Mouse (Mus musculus) CD4-positive, CD25-positive, alpha-beta regulatory T cell, adult 2 months (primary cell): ENCODE measurements around the gene Pgbd1.
"Not testable (repeated sequence)": the region's sequence is repeated elsewhere in the genome, so short reads cannot be mapped to it uniquely, and the experiment has no call there.

Source experiments
- DNase-seq: peaks from one replicate; pipeline ENCODE4 v3.0.0-alpha.2; 2012; ENCODE audit warnings: low read depth, low spot score

The Pgbd1 gene

GRCm38 (mm10) chr13:21440503-21441206, at the start of gene Pgbd1:
Gene Pgbd1, minus strand, starts transcription at chr13:21441058.
- peak; percentile 65 for DNase-seq

- DNase-seq: no peak
Measured at GRCm38 (mm10) chr13:21486881-21487280, 46.0 kb upstream of the Pgbd1 start.

DNA sequence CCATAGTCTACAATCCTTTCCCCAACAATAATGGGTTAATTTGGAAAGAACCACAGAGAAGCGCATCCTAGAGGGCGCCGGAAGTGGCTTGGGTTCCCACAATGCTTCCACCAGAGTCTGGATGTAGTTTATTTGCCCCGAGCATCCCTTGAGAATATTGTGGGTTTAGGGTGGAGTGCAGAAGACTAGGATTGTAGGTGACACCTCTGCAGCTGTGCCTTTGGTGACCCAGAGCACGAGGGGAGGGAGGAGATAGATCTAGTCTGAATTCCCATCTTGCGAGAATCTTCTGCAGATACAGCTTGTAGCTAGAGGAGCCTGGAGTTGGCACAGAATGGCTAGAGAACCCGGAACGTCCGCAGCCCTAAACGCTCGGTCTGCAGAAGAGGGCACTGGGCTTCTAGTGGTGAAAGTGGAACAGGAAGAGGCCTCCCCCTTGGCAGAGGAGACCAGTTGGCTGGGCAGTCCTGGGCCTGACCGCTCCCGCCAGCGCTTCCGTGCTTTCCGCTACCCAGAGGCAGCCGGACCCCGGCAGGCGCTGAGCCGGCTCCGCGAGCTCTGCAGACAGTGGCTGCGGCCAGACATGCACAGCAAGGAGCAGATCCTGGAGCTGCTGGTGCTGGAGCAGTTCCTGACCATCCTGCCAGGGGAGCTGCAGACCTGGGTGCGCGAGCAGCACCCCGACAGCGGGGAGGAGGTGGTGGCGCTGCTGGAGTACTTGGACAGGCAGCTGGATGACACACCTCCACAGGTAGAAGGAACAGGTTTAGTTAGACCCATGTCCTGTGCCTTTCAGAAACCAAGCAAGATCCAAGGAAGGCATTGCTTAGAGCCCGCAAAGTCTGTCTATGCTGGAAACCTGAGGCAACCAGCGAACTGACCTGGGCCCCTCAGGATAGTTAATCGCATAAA, 38.2 kb upstream of the Pgbd1 start, which contains the start of the genes Zkscan4 and Gm10065:
Gene Zkscan4, plus strand, starts transcription at position 149 of the 912 bp plus-strand sequence.
Gene Gm10065, minus strand, starts transcription at position 683 of the 912 bp plus-strand sequence.
- DNase-seq: peak; percentile 3

DNA sequence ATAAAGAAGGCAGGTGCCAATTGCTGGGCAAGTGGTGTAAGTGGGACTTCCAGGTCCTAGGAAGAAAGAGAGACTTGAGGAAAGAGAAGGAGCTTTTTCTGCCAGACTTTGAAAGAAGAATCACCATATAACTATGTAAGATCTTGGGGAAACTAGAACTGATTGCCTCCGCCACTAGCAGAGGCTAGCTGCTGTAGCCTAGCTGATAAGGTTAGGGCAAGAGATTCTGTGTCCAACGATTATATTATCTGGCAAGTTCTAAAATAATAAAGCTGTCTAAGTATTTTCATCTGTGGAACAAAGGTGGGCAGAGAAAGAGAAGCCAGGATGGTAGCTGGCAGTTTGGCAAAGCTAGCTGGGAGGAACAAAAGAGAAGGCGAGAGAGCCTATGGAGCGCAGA, 31.6 kb upstream of the Pgbd1 start:
- DNase-seq: no peak

- DNase-seq: no peak
Measured at GRCm38 (mm10) chr13:21469097-21469496, 28.2 kb upstream of the Pgbd1 start.

DNA sequence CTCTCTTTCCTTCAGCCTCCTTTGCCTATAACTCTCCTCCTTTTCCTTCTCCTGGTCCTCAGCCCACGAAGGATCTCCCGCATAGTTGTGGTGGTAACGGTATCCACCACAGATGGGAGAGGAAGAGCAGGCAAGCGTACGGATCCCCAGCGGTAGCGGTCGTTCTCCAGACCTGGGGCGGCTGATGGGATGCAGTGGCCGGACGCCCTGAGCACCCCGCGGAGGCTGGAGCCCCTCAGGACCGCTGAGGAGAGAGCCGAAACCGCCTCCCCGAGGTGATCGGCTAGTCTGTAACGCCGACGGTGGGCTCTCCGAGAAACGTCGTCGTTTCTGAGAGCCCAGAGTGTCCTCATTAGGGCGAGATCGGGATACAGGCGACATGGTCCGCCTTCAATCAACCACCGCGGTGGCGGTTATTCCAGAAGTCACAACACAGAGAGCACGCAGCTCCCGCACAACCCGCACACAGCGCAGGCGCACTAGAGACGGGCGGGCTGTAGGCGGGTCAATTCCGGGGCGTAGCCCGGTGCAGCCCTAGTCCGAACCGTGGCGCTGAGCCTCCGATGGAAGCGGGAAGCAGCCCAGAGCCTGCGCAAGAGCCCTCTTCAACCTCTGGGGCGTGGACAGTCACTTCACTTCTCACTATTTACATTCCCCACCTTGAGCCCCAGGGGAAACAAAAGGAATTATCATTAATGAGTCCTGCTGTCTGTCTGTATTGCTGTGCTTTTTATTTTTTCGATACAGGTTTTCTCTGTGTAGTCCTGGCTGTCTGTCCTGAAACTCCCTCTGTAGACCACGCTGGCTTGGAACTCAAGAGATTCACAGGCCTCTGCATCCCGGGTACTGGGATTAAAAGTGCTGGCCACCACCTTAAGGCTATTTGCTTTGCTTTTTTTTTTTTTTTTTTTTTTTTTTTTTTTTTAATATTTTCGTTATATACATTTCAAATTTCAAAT, 27.5 kb upstream of the Pgbd1 start, which contains the start of gene Nkapl:
Gene Nkapl, minus strand, starts transcription at position 449 of the 959 bp plus-strand sequence.
- peak; percentile 84 for DNase-seq

- no peak for DNase-seq
Measured at GRCm38 (mm10) chr13:21467336-21467735, 26.5 kb upstream of the Pgbd1 start.

DNA sequence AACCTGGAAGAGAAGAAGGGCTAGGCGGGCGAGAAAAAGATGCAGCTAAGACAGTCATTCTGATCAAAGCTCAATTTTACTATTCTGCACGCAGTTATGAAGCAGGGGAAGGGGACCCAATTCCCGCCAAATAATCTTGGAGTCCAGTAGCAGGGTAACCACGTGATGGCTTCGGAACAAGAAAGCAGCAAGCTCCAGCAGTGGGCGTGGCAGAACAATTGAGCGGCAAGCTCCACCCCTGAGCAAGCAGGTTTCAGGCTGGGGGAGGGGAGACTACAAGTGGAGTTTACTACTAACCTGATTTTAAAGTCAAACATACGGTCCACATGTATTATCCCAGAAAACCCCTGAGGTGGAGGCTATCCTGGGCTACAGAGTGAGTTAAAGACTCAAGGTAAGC, 21.7 kb upstream of the Pgbd1 start:
- DNase-seq: not testable (repeated sequence)

DNA sequence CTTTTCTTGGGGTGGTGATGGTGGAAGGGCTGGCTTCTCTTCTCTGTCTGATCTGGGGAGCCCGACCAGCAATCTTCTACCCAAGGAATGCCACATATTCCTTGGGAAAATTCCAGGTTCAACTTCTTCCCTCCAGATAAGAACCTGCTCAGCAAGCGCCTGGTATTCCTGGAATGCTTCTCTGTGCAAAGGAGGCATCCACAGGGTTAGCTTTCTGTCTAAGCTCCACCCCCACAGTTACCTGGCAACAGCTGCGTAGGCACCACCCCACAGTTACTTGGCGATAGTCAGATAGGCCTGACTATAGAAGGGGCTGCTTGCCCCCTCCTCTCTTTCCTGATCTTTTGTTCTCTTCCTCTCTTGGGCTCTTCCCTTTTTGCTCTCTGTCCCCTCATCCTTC, 15.5 kb upstream of the Pgbd1 start:
- no peak for DNase-seq

GRCm38 (mm10) chr13:21454133-21454532, 13.3 kb upstream of the Pgbd1 start:
- DNase-seq: no peak

- peak; percentile 86 for DNase-seq
Measured at GRCm38 (mm10) chr13:21453449-21453848, 12.6 kb upstream of the Pgbd1 start, which contains the start of gene Zscan26. Gene Zscan26, minus strand, starts transcription at chr13:21453730.

GRCm38 (mm10) chr13:21453042-21453441, 12.2 kb upstream of the Pgbd1 start:
- no peak for DNase-seq

- DNase-seq: no peak
Measured at GRCm38 (mm10) chr13:21447856-21448614, 7.2 kb upstream of the Pgbd1 start.

DNA sequence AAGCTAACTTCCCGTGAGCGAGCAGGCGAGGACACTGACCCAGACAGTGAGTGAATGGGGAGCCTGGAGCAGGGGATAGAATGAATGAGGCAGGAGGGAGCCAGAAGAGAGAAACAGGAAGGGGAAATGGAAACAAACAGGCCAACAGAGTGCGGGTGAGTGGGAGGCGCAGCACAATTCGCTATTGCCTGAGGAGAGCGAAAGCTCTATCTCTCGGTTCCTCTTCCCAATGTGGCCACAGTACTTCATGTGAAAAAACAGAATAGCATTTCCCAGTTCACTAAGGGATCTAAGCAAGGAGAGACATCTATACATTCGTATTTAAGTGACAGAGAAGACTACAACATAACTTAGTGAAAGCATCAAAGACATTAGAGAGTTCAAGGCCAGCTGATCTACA, 5.9 kb upstream of the Pgbd1 start:
- no peak for DNase-seq

DNA sequence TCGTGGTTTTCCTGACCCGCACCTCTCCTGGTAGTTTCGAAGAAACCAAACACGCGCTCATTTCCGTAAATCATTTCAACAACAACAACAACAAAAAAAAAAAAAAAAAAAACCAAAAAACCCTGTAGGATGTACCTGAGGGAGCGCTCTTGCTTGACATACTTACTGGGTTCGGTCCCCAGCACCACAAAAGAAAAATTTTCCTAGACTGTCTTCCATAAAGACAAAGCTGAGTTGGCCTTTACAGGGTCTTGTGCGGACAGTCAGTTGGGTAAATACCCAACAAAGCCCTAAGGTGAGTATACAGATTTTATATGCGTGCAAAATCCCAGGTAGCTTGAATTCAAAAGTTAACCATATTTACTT, 332 bp upstream of the Pgbd1 start:
- no peak for DNase-seq

GRCm38 (mm10) chr13:21435476-21435875, 5.4 kb downstream of the Pgbd1 start:
- DNase-seq: no peak

- DNase-seq: no peak
Measured at GRCm38 (mm10) chr13:21427631-21428030, 13.2 kb downstream of the Pgbd1 start.

DNA sequence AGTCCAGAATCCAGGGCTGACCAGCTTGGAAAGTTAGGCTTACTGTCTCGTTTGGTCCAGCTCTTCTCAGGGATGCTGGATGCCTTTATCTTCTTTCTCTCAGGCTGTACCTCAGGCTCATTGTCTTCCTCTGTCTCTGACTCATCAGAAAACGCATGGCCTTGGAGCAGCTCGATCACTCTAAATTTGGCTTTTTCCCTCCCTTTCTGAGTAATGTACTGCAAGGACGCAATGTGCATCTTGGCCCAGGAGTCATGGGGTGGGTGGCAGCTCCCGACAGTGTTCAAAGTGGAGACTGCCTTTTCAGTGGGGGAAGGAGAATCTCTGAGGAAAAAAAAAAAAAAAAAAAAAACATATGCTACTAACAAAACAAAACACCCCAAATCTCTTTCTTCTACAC, 17.6 kb downstream of the Pgbd1 start:
- no peak for DNase-seq

DNA sequence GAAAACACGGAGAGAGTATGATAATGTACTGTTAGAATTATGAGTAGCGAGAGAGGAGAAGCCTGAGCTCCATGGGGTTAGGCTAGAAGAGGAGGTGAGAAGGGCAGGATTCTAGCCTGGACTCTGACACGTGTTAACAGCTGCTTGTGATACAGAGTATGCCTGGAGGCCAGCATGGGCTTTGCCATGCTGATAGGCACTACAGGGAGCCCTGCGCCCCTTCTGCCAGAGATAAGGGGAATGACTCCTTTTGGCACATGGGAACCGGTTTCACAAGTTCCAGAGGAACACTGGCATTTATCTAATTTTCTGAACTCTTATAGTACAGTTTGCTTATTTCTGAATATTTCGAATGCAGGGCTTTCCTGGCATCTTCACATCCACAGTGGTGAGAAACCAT, 22.0 kb downstream of the Pgbd1 start:
- DNase-seq: no peak

- DNase-seq: no peak
Measured at GRCm38 (mm10) chr13:21417298-21418010, 23.4 kb downstream of the Pgbd1 start.
